Mouse (Mus musculus) heart, adult 2 months (tissue): ENCODE data around the gene Abhd2.

ENCODE experiments used
- CTCF ChIP-seq: fragments of 200-600 bp; IDR thresholded peaks from 2 replicates; pipeline ENCODE4 v1.8.1; 2022; ENCODE audit warnings: antibody characterized with exemption, mild to moderate bottlenecking, moderate library complexity
- EP300 ChIP-seq: fragments of 200-500 bp; IDR thresholded peaks from 2 replicates; pipeline ENCODE4 v1.6.1; 2011; ENCODE audit warnings: low read depth, low read length, control low read depth; ENCODE audit not compliant: insufficient read depth
- POLR2A ChIP-seq: fragments of 200-500 bp; IDR thresholded peaks from 2 replicates; pipeline ENCODE4 v1.6.1; 2011; ENCODE audit warnings: mild to moderate bottlenecking, low read depth, low read length, control low read depth; ENCODE audit not compliant: insufficient read depth

- TF ChIP-seq EP300 (no peak), POLR2A (no peak), CTCF (no peak)
Observed at GRCm38 (mm10) chr7:79278432-79278831, 5.4 kb downstream of the Abhd2 start.
